In the genomic region with DNA sequence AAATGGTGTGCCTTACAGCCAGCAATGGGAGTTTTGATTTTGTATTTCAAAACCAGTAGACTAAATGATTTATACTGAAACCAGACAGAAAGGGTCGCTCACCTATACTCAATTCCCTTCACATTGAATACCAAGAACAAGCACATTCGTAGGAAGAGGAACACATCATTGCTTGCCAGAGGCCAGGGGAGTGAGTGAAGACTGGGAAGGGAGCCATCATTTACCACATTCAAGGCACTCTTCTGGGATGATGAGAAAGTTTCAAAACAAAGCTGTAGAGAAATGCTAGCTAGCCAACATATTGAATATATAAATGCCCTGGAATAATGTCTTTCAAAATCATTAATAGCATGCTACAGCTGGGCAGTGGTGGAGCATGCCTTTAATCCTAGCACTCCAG, we compare ENCODE assay signal across 24 mouse cellular contexts. TPM values are rescaled to one million over a fixed set of nuclear protein-coding genes. Genes with fewer than 3 reads are reported as not detected.
DNase-seq lines count a peak whose midpoint lies in the region; TF ChIP-seq lines count a peak whose summit lies in the region.
"Had no signal": no experiment of that assay in that cellular context is flagged by ENCODE, and none has a peak within 500 bp of the region (broad histone marks: within the 10 kb centered on the region; RNA-seq: fewer than 3 reads in every experiment).

No protein-coding gene starts in this region.

- peaks cover 25 to 87% of the 10 kb centered on the region in 2 experiments for H3K36me3 ChIP-seq in CH12.LX (replicated peaks in 1 of 2; ENCODE audit: control insufficient read depth in 1 of 2, insufficient read depth in 1 of 2, low read length in 1 of 2)
- H3K36me3 ChIP-seq: embryonic facial prominence, embryonic 12.5 days; G1E had no signal

- TF ChIP-seq POLR2A in CH12.LX (IDR thresholded peaks at IDR 0.05; ENCODE audit: low read depth, low read length): no peak

- TF ChIP-seq RAD21 in CH12.LX (IDR thresholded peaks at IDR 0.05; ENCODE audit: low read depth, low read length): no peak

- TF ChIP-seq EP300 in CH12.LX (IDR thresholded peaks at IDR 0.05; ENCODE audit: low read length): no peak

- peak; percentile 90 for DNase-seq in 3T3-L1 (ENCODE audit: low read depth, low spot score)
- no peak for DNase-seq in CH12.LX (ENCODE audit: extremely low read depth)
- DNase-seq in adipocyte (ENCODE audit: low spot score): peak; percentile 64
- peak; percentile 39 for DNase-seq in fat pad, adult 2 months (ENCODE audit: extremely low read depth, low read depth, low spot score)
- DNase-seq in left cerebral cortex, postnatal 36 days (ENCODE audit: low spot score in 2 of 2): no peak
- DNase-seq in urinary bladder, postnatal 4 days (ENCODE audit: low spot score in 2 of 2): no peak
- no peak for DNase-seq in adrenal gland, postnatal 36 days
- DNase-seq: adrenal gland, postnatal 10 days; cerebellum, adult 18-20 months; cerebellum, adult 9-10 months; cerebellum, postnatal 14 days; forebrain, postnatal 0 days; gastrocnemius, postnatal 10 days; gastrocnemius, postnatal 36 days; heart, adult 2 months; heart, postnatal 14 days; heart, postnatal 4 days; kidney, adult 18-20 months had no signal

- no peaks in the 10 kb centered on the region for H3K27me3 ChIP-seq in CH12.LX (replicated peaks)
- H3K27me3 ChIP-seq: embryonic facial prominence, embryonic 12.5 days; heart, embryonic 13.5 days had no signal

- dilution Hi-C loops in CH12.LX (cut with MboI; ENCODE audit: extremely low pct_ligation_motif_present, extremely low pct_unique_long_range_greater_than_20kb, low sequenced_read_pairs): no loop called here

- no peak for TF ChIP-seq CTCF in CH12.LX (conservative IDR thresholded peaks at IDR 0.05 in 1 of 2, IDR thresholded peaks at IDR 0.05 in 1 of 2; ENCODE audit: low read depth in 2 of 2, low read length in 2 of 2)

- in situ Hi-C loops in CH12.LX (cut with MboI; ENCODE audit: low pct_ligation_motif_present, low pct_unique_long_range_greater_than_20kb, low sequenced_read_pairs): no loop called here

- H3K9ac ChIP-seq in CH12.LX (ENCODE audit: insufficient read depth, low read depth): no peak overlapping the region
- H3K9ac ChIP-seq: embryonic facial prominence, embryonic 12.5 days; forebrain, postnatal 0 days; heart, embryonic 13.5 days; hindbrain, embryonic 14.5 days had no signal

- H3K27ac ChIP-seq in CH12.LX (ENCODE audit: insufficient read depth, low read depth): no peak overlapping the region
- H3K27ac ChIP-seq: embryonic facial prominence, embryonic 12.5 days; heart, adult 2 months; heart, embryonic 10.5 days; heart, embryonic 13.5 days; hindbrain, embryonic 14.5 days; hindbrain, postnatal 0 days had no signal

- intact Hi-C loops in left cerebral cortex, postnatal 36 days (cut with DNase I): no loop called here

- H3K4me3 ChIP-seq in CH12.LX (replicated peaks in 1 of 3; ENCODE audit: low read depth in 2 of 3, low read length in 2 of 3, poor library complexity in 1 of 3): no peak overlapping the region
- H3K4me3 ChIP-seq: embryonic facial prominence, embryonic 12.5 days; heart, adult 2 months; heart, embryonic 10.5 days; heart, embryonic 13.5 days had no signal

- H3K9me3 ChIP-seq in CH12.LX (replicated peaks; ENCODE audit: low read length): peaks cover 12% of the 10 kb centered on the region
- H3K9me3 ChIP-seq: embryonic facial prominence, embryonic 12.5 days; G1E; heart, embryonic 10.5 days; heart, embryonic 13.5 days had no signal

- no peak overlapping the region for H3K4me2 ChIP-seq in CH12.LX (ENCODE audit: insufficient read depth, low read depth, poor library complexity, severe bottlenecking)
- H3K4me2 ChIP-seq: embryonic facial prominence, embryonic 12.5 days; heart, embryonic 13.5 days; hindbrain, embryonic 14.5 days had no signal

- H3K79me2 ChIP-seq in CH12.LX (replicated peaks; ENCODE audit: control insufficient read depth, extremely low read depth, insufficient read depth, poor library complexity, severe bottlenecking): peaks cover 87% of the 10 kb centered on the region

- H3K4me1 ChIP-seq in CH12.LX (ENCODE audit: control insufficient read depth in 1 of 2, insufficient read depth in 2 of 2): peaks cover 6 to 69% of the 10 kb centered on the region in 2 experiments

TF ChIP-seq in CH12.LX, 34 proteins besides CTCF, POLR2A, EP300 and RAD21:
- TF ChIP-seq ZMIZ1 (IDR thresholded peaks at IDR 0.05; ENCODE audit: low read depth, low read length): 0 out of 2 replicates have a peak, but pooled peaks have one; percentile 20
- 0 out of 2 replicates have a peak, but pooled peaks have one; percentile 11 for TF ChIP-seq NELFE (IDR thresholded peaks at IDR 0.05; ENCODE audit: low read depth, low read length)
- TF ChIP-seq SMC3 (IDR thresholded peaks at IDR 0.05; ENCODE audit: low read depth, low read length): no peak
- TF ChIP-seq MXI1 (IDR thresholded peaks at IDR 0.05; ENCODE audit: low read depth, low read length): no peak

RNA-seq across cellular contexts. Expression of a gene that starts 15.0 kb away (rescaled TPM):
- total RNA-seq in CH12.LX (2012; rRNA removed) (256 and 271 TPM in 2 replicates), CH12.LX (2014; rRNA removed) (351 and 369 TPM in 2 replicates)
- 283 and 346 TPM in 2 replicates for polyA plus RNA-seq in CH12.LX (2012; ENCODE audit: insufficient read length, low read depth)
- total RNA-seq in left cerebral cortex, postnatal 36 days (2021): 10 to 100 TPM; 16.3 to 23.0 TPM
- 10 to 100 TPM; 55.8 to 58.1 TPM for total RNA-seq in adrenal gland, postnatal 36 days (2021)

Comparison
In these comparisons a context has a peak if more than half of its experiments do, and no peak if none do; other contexts are left out.
1. DNase-seq: peak in 3T3-L1 (single experiment), adipocyte (single experiment) and fat pad, adult 2 months (single experiment); none in CH12.LX (single experiment), left cerebral cortex, postnatal 36 days (0 of 2), urinary bladder, postnatal 4 days (0 of 2) and adrenal gland, postnatal 36 days (0 of 2).
2. RNA of a gene that starts 15.0 kb away (total RNA-seq): 256 to 369 TPM in CH12.LX; 55.8 to 58.1 TPM in adrenal gland, postnatal 36 days and 16.3 to 23.0 TPM in left cerebral cortex, postnatal 36 days; every median in the first group is over 4 times any median in the second.